Mouse (Mus musculus): ENCODE measurements around the gene Oaz3. TPM values are rescaled to one million over a fixed set of nuclear protein-coding genes. Genes with fewer than 3 reads are reported as not detected.

Oaz3 gene
- polyA plus RNA-seq, 1 experiment = 0.08 TPM

GRCm38 (mm10) chr3:94389420-94389819, 54.3 kb downstream of the Oaz3 start:
- Histone ChIP-seq H3K79me2 (ENCODE audit: control insufficient read depth, insufficient read depth) (no peaks in the 10 kb centered on the region), H3ac (ENCODE audit: control insufficient read depth, insufficient read length, low read depth) (no peak overlapping the region), H3K79me3 (ENCODE audit: low read depth) (no peaks in the 10 kb centered on the region), H3K4me3 (ENCODE audit: insufficient read depth, poor library complexity, severe bottlenecking) (no peak overlapping the region), H3K36me3 (ENCODE audit: control insufficient read depth, insufficient read depth) (no peaks in the 10 kb centered on the region), H3K27me3 (ENCODE audit: control insufficient read depth, insufficient read depth, insufficient read length) (peaks cover 19% of the 10 kb centered on the region)
- TF ChIP-seq CTCF (IDR thresholded peaks at IDR 0.05; ENCODE audit: control insufficient read depth, insufficient read depth, insufficient read length) = no peak
- no peak for TF ChIP-seq FOSL1 (IDR thresholded peaks at IDR 0.05; ENCODE audit: insufficient read depth, low read length, poor library complexity, severe bottlenecking)
- TF ChIP-seq MYOG (IDR thresholded peaks at IDR 0.05; ENCODE audit: control insufficient read depth, extremely low read depth, insufficient read length) = no peak
- TF ChIP-seq MYOD1 (IDR thresholded peaks at IDR 0.05; ENCODE audit: control insufficient read depth, insufficient read length, low read depth) = no peak
- TF ChIP-seq MAX (IDR thresholded peaks at IDR 0.05) = no peak
- TF ChIP-seq USF1 (IDR thresholded peaks at IDR 0.05; ENCODE audit: low read depth) = no peak
- no peak for TF ChIP-seq CEBPB (IDR thresholded peaks at IDR 0.05; ENCODE audit: low read depth)

- Histone ChIP-seq H3K79me2 (ENCODE audit: control insufficient read depth, insufficient read depth) (no peaks in the 10 kb centered on the region), H3K27me3 (ENCODE audit: control insufficient read depth, insufficient read depth, insufficient read length) (peaks cover 19% of the 10 kb centered on the region), H3ac (ENCODE audit: control insufficient read depth, insufficient read length, low read depth) (no peak overlapping the region), H3K79me3 (ENCODE audit: low read depth) (no peaks in the 10 kb centered on the region), H3K36me3 (ENCODE audit: control insufficient read depth, insufficient read depth) (no peaks in the 10 kb centered on the region), H3K4me3 (ENCODE audit: insufficient read depth, poor library complexity, severe bottlenecking) (no peak overlapping the region)
- TF ChIP-seq FOSL1 (IDR thresholded peaks at IDR 0.05; ENCODE audit: insufficient read depth, low read length, poor library complexity, severe bottlenecking) (no peak), USF1 (IDR thresholded peaks at IDR 0.05; ENCODE audit: low read depth) (no peak), MAX (IDR thresholded peaks at IDR 0.05) (no peak), CTCF (IDR thresholded peaks at IDR 0.05; ENCODE audit: control insufficient read depth, insufficient read depth, insufficient read length) (no peak), MYOG (IDR thresholded peaks at IDR 0.05; ENCODE audit: control insufficient read depth, extremely low read depth, insufficient read length) (no peak), CEBPB (IDR thresholded peaks at IDR 0.05; ENCODE audit: low read depth) (no peak), MYOD1 (IDR thresholded peaks at IDR 0.05; ENCODE audit: control insufficient read depth, insufficient read length, low read depth) (no peak)
Observed at GRCm38 (mm10) chr3:94388047-94388446, 55.7 kb downstream of the Oaz3 start.

GRCm38 (mm10) chr3:94387391-94387790, 56.3 kb downstream of the Oaz3 start:
- Histone ChIP-seq H3K79me3 (ENCODE audit: low read depth) (no peaks in the 10 kb centered on the region), H3K79me2 (ENCODE audit: control insufficient read depth, insufficient read depth) (no peaks in the 10 kb centered on the region), H3K27me3 (ENCODE audit: control insufficient read depth, insufficient read depth, insufficient read length) (peaks cover 19% of the 10 kb centered on the region), H3ac (ENCODE audit: control insufficient read depth, insufficient read length, low read depth) (no peak overlapping the region), H3K36me3 (ENCODE audit: control insufficient read depth, insufficient read depth) (no peaks in the 10 kb centered on the region), H3K4me3 (ENCODE audit: insufficient read depth, poor library complexity, severe bottlenecking) (no peak overlapping the region)
- TF ChIP-seq CTCF (IDR thresholded peaks at IDR 0.05; ENCODE audit: control insufficient read depth, insufficient read depth, insufficient read length) = no peak

- no peaks in the 10 kb centered on the region for H3K79me2 ChIP-seq (ENCODE audit: control insufficient read depth, insufficient read depth)
- peaks cover 19% of the 10 kb centered on the region for H3K27me3 ChIP-seq (ENCODE audit: control insufficient read depth, insufficient read depth, insufficient read length)
- no peaks in the 10 kb centered on the region for H3K79me3 ChIP-seq (ENCODE audit: low read depth)
- no peak overlapping the region for H3ac ChIP-seq (ENCODE audit: control insufficient read depth, insufficient read length, low read depth)
- no peak overlapping the region for H3K4me3 ChIP-seq (ENCODE audit: insufficient read depth, poor library complexity, severe bottlenecking)
- H3K36me3 ChIP-seq (ENCODE audit: control insufficient read depth, insufficient read depth) = no peaks in the 10 kb centered on the region
- TF ChIP-seq CEBPB (IDR thresholded peaks at IDR 0.05; ENCODE audit: low read depth) (no peak), MYOD1 (IDR thresholded peaks at IDR 0.05; ENCODE audit: control insufficient read depth, insufficient read length, low read depth) (no peak), CTCF (IDR thresholded peaks at IDR 0.05; ENCODE audit: control insufficient read depth, insufficient read depth, insufficient read length) (no peak), MAX (IDR thresholded peaks at IDR 0.05) (no peak), FOSL1 (IDR thresholded peaks at IDR 0.05; ENCODE audit: insufficient read depth, low read length, poor library complexity, severe bottlenecking) (no peak), USF1 (IDR thresholded peaks at IDR 0.05; ENCODE audit: low read depth) (no peak), MYOG (IDR thresholded peaks at IDR 0.05; ENCODE audit: control insufficient read depth, extremely low read depth, insufficient read length) (no peak)
Observed at GRCm38 (mm10) chr3:94386671-94387070, 57.0 kb downstream of the Oaz3 start.

- no peaks in the 10 kb centered on the region for H3K36me3 ChIP-seq (ENCODE audit: control insufficient read depth, insufficient read depth)
- H3K27me3 ChIP-seq (ENCODE audit: control insufficient read depth, insufficient read depth, insufficient read length) = peaks cover 8% of the 10 kb centered on the region
- no peaks in the 10 kb centered on the region for H3K79me2 ChIP-seq (ENCODE audit: control insufficient read depth, insufficient read depth)
- no peak overlapping the region for H3K4me3 ChIP-seq (ENCODE audit: insufficient read depth, poor library complexity, severe bottlenecking)
- no peak overlapping the region for H3ac ChIP-seq (ENCODE audit: control insufficient read depth, insufficient read length, low read depth)
- TF ChIP-seq MYOD1 (IDR thresholded peaks at IDR 0.05; ENCODE audit: control insufficient read depth, insufficient read length, low read depth) = no peak
- no peak for TF ChIP-seq MYOG (IDR thresholded peaks at IDR 0.05; ENCODE audit: control insufficient read depth, extremely low read depth, insufficient read length)
- TF ChIP-seq USF1 (IDR thresholded peaks at IDR 0.05; ENCODE audit: low read depth) = no peak
- no peak for TF ChIP-seq CTCF (IDR thresholded peaks at IDR 0.05; ENCODE audit: control insufficient read depth, insufficient read depth, insufficient read length)
- TF ChIP-seq FOSL1 (IDR thresholded peaks at IDR 0.05; ENCODE audit: insufficient read depth, low read length, poor library complexity, severe bottlenecking) = no peak
- TF ChIP-seq MAX (IDR thresholded peaks at IDR 0.05) = no peak
- TF ChIP-seq CEBPB (IDR thresholded peaks at IDR 0.05; ENCODE audit: low read depth) = no peak
- no peaks in the 10 kb centered on the region for H3K79me3 ChIP-seq (ENCODE audit: low read depth)
Observed at GRCm38 (mm10) chr3:94383476-94383875, 60.2 kb downstream of the Oaz3 start.

Other genes starting within 250 kb of the Oaz3 start
- gene Gm5286, start 247.2 kb downstream of the Oaz3 start, polyA plus RNA-seq (2012; fragmentation: generic; extraction: Trizol) = 0.02 TPM
- 0.07 TPM for gene Gm4778, start 179.9 kb downstream of the Oaz3 start, polyA plus RNA-seq (2012; fragmentation: generic; extraction: Trizol)
- gene Them4, start 133.8 kb downstream of the Oaz3 start, polyA plus RNA-seq (2012; fragmentation: generic; extraction: Trizol) = 2.1 TPM
- not detected for gene Them5, start 101.8 kb downstream of the Oaz3 start, polyA plus RNA-seq (2012; fragmentation: generic; extraction: Trizol)
- not detected for gene C2cd4d, start 81.5 kb downstream of the Oaz3 start, polyA plus RNA-seq (2012; fragmentation: generic; extraction: Trizol)
- 0.05 TPM for gene Rorc, start 71.1 kb downstream of the Oaz3 start, polyA plus RNA-seq (2012; fragmentation: generic; extraction: Trizol)
- gene Lingo4, start 45.4 kb downstream of the Oaz3 start, polyA plus RNA-seq (2012; fragmentation: generic; extraction: Trizol) = 0.01 TPM
- gene Tdrkh, start 30.6 kb downstream of the Oaz3 start, polyA plus RNA-seq (2012; fragmentation: generic; extraction: Trizol) = 7.5 TPM
- 81.6 TPM for gene Mrpl9, start 597 bp downstream of the Oaz3 start, polyA plus RNA-seq (2012; fragmentation: generic; extraction: Trizol)
- 0.07 TPM for gene Celf3, start 34.4 kb upstream of the Oaz3 start, polyA plus RNA-seq (2012; fragmentation: generic; extraction: Trizol)
- gene Riiad1, start 36.4 kb upstream of the Oaz3 start, polyA plus RNA-seq (2012; fragmentation: generic; extraction: Trizol) = 0.27 TPM
- 14.9 TPM for gene Snx27, start 138.8 kb upstream of the Oaz3 start, polyA plus RNA-seq (2012; fragmentation: generic; extraction: Trizol)
- not detected for gene Gm10972, start 199.2 kb upstream of the Oaz3 start, polyA plus RNA-seq (2012; fragmentation: generic; extraction: Trizol)
- 2.8 TPM for gene Tuft1, start 215.0 kb upstream of the Oaz3 start, polyA plus RNA-seq (2012; fragmentation: generic; extraction: Trizol)
- gene Selenbp2, start 249.6 kb upstream of the Oaz3 start, polyA plus RNA-seq (2012; fragmentation: generic; extraction: Trizol) = not detected